Mouse (Mus musculus) lung, adult 2 months (tissue): ENCODE results near the gene 2810408A11Rik. TPM values are rescaled to one million over a fixed set of nuclear protein-coding genes. Genes with fewer than 3 reads are reported as not detected.
A peak's percentile ranks its signal among the peaks of the same experiment; 100 is the strongest.
"Not testable (repeated sequence)": the region's sequence is repeated elsewhere in the genome, so short reads cannot be mapped to it uniquely, and the experiment has no call there.

Experiments used
- DNase-seq: peaks from one replicate; pipeline ENCODE4 v3.0.0; 2022
- H3K4me1 ChIP-seq: fragments of 200-500 bp; 2 replicates; pipeline ENCODE4 v1.6.1; 2011; ENCODE audit warnings: low read length; ENCODE audit not compliant: control insufficient read depth, insufficient read depth
- H3K4me3 ChIP-seq: fragments of 200-500 bp; replicated peaks from 2 replicates; pipeline ENCODE3; 2011; ENCODE audit warnings: low read depth, mild to moderate bottlenecking, control low read depth, low read length; ENCODE audit errors: extremely low read depth
- CTCF ChIP-seq: fragments of 200-500 bp; IDR thresholded peaks from 2 replicates; pipeline ENCODE4 v1.5.1; 2011; ENCODE audit warnings: mild to moderate bottlenecking, low read length, control low read depth; ENCODE audit not compliant: insufficient read depth
- POLR2A ChIP-seq: fragments of 200-500 bp; IDR thresholded peaks from 2 replicates; pipeline ENCODE4 v1.6.1; 2011; ENCODE audit warnings: low read depth, mild to moderate bottlenecking, control low read depth, low read length, borderline replicate concordance; ENCODE audit errors: extremely low read depth
- WGBS: fragments of 180-500 bp; shearing (Covaris S2); methylation state at CpG from one replicate; pipeline ENCODE4 v1.1.7; 2018; 5-methylcytosine and 5-hydroxymethylcytosine counted together
- polyA plus RNA-seq: library from polyadenylated mRNA; depleted of rRNA; stranded (reverse); fragments of >200 nt; gene quantifications from 2 replicates; pipeline ENCODE4 v1.2.3, GENCODE M21; 2012

2810408A11Rik gene
- polyA plus RNA-seq, 1 experiment: 1.4 TPM

GRCm38 (mm10) chr11:69931769-69932168 lies 31.0 kb upstream of the 2810408A11Rik start:
- no peak for TF ChIP-seq POLR2A
- no peak for TF ChIP-seq CTCF
- no peak for DNase-seq
- WGBS: 55% methylated on average over 8 of the region's 8 CpGs
- H3K4me3 ChIP-seq: no peak overlapping the region
- peaks cover 4% of the 10 kb centered on the region for H3K4me1 ChIP-seq

GRCm38 (mm10) chr11:69930967-69931537 lies 30.3 kb upstream of the 2810408A11Rik start:
- TF ChIP-seq POLR2A (no peak), CTCF (no peak)
- DNase-seq: no peak
- WGBS: 64% methylated on average over 3 of the region's 3 CpGs
- Histone ChIP-seq H3K4me3 (no peak overlapping the region), H3K4me1 (peaks cover 4% of the 10 kb centered on the region)

- 86% methylated on average over 8 of the region's 8 CpGs for WGBS
- not testable (repeated sequence) for H3K4me1 ChIP-seq, H3K4me3 ChIP-seq, DNase-seq
Measured at GRCm38 (mm10) chr11:69930176-69930575, 29.4 kb upstream of the 2810408A11Rik start.

GRCm38 (mm10) chr11:69929712-69930111 lies 28.9 kb upstream of the 2810408A11Rik start:
- TF ChIP-seq POLR2A: no peak
- no peak for TF ChIP-seq CTCF

GRCm38 (mm10) chr11:69927501-69927900 lies 26.7 kb upstream of the 2810408A11Rik start:
- Histone ChIP-seq H3K4me3 (no peak overlapping the region), H3K4me1 (no peaks in the 10 kb centered on the region)
- no peak for TF ChIP-seq CTCF
- no peak for TF ChIP-seq POLR2A
- WGBS: 95% methylated on average over 2 of the region's 2 CpGs
- DNase-seq: no peak

More at GRCm38 (mm10) chr11:69929712-69930111, 28.9 kb upstream of the 2810408A11Rik start:
- 29% methylated on average over 4 of the region's 4 CpGs for WGBS
- Histone ChIP-seq H3K4me3 (no peak overlapping the region), H3K4me1 (peaks cover 2% of the 10 kb centered on the region; the same call in 1 of the 2 replicates)
- no peak for DNase-seq

GRCm38 (mm10) chr11:69922796-69923195 lies 22.0 kb upstream of the 2810408A11Rik start:
- no peak for DNase-seq
- TF ChIP-seq CTCF: no peak
- no peak for TF ChIP-seq POLR2A
- H3K4me1 ChIP-seq: peaks cover 4% of the 10 kb centered on the region
- H3K4me3 ChIP-seq: no peak overlapping the region
- WGBS: 60% methylated on average over 3 of the region's 3 CpGs

GRCm38 (mm10) chr11:69922012-69922756 lies 21.4 kb upstream of the 2810408A11Rik start:
- Histone ChIP-seq H3K4me1 (peaks cover 4% of the 10 kb centered on the region), H3K4me3 (peak overlapping the region; percentile 98)
- no peak for DNase-seq
- 3% methylated on average over 12 of the region's 12 CpGs for WGBS
- TF ChIP-seq POLR2A (no peak), CTCF (no peak)

GRCm38 (mm10) chr11:69921114-69922011 lies 20.6 kb upstream of the 2810408A11Rik start, which contains the start of gene Eif5a:
Gene Eif5a (minus strand): TSS chr11:69921958.
- DNase-seq: peak; percentile 100
- Histone ChIP-seq H3K4me3 (peak within 1 kb of the TSS; percentile 98), H3K4me1 (peaks cover 4% of the 10 kb centered on the region)
- WGBS: under 1% methylated on average over 78 of the region's 78 CpGs
- peak; percentile 60 for TF ChIP-seq CTCF
- TF ChIP-seq POLR2A: peak; percentile 98

GRCm38 (mm10) chr11:69920266-69921031 lies 19.7 kb upstream of the 2810408A11Rik start:
- Histone ChIP-seq H3K4me3 (peak overlapping the region; percentile 92), H3K4me1 (peaks cover 8% of the 10 kb centered on the region)
- TF ChIP-seq POLR2A: no peak
- TF ChIP-seq CTCF: no peak
- WGBS: under 1% methylated on average over 62 of the region's 65 CpGs
- DNase-seq: peak; percentile 52
